Mouse (Mus musculus): ENCODE results near the gene Ttn.
"Not testable (repeated sequence)": the region's sequence is repeated elsewhere in the genome, so short reads cannot be mapped to it uniquely, and the experiment has no call there.

The Ttn gene

GRCm38 (mm10) chr2:76982391-76983145, at the start of gene Ttn:
TSS of gene Ttn (minus strand) at chr2:76982547.
- DNase-seq (ENCODE audit: low spot score in 2 of 2) = no peak

- DNase-seq (ENCODE audit: low spot score in 2 of 2) = no peak
Measured at GRCm38 (mm10) chr2:77020649-77021048, 38.3 kb upstream of the Ttn start.

DNA sequence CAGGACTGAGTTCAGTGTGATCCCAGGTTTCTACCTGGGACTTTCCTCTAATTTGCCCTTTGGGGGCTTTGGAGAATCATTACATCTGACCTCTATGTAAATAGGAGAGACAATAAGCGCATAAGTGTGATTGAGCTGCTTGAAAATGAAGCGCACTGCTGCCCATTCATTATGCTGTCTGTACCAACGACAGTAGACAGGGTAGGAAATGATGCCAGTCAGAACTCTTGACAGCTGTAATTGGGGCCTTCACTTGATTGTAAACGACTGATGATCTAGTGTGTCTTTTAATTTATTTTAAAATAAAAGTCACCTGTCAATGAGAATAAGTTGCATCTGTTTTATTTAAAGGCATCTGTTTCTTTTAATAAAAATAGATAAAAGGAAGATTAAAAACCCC, 35.4 kb upstream of the Ttn start:
- no peak for DNase-seq (ENCODE audit: low spot score in 2 of 2)

DNA sequence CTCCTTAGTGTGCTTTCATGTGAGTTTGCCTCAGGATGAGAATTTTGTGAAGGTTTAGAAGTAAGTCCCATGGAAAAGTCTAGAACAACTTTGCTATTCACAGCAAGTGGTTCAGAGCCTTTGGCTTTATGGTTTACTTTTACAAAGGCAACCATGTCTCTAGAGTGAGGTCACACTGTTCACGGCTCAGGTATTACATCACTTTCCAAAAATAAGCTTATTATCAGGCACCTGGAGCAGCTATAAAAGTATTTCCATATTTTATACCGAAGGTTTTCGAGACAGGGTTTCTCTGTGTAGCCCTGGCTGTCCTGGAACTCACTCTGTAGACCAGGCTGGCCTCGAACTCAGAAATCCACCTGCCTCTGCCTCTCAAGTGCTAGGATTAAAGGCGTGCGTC, 31.1 kb upstream of the Ttn start:
- not testable (repeated sequence) for DNase-seq (ENCODE audit: low spot score in 2 of 2)

GRCm38 (mm10) chr2:77011981-77012380, 29.6 kb upstream of the Ttn start:
- no peak for DNase-seq (ENCODE audit: low spot score in 2 of 2)

GRCm38 (mm10) chr2:77007015-77007414, 24.7 kb upstream of the Ttn start:
- no peak for DNase-seq (ENCODE audit: low spot score in 2 of 2)

DNA sequence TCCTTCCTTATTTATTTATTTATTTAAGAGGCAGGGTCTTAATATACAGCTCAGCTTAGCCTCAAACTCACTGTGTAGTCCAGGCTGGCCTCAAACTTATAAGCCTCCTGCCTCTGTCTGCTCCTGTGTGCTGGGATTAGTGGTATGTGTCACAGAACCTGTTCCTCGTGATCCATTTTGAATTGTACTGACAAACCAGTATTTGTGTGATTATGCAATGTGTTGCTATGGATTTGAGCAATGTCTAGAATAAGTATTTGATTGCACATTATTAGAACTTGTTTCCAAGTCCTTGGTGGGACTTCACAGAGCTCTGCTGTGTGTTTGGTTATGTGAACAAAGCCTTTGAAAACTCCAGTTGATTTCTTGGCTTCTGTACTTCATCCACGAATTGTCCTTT, 20.8 kb upstream of the Ttn start:
- no peak for DNase-seq (ENCODE audit: low spot score in 2 of 2)

DNA sequence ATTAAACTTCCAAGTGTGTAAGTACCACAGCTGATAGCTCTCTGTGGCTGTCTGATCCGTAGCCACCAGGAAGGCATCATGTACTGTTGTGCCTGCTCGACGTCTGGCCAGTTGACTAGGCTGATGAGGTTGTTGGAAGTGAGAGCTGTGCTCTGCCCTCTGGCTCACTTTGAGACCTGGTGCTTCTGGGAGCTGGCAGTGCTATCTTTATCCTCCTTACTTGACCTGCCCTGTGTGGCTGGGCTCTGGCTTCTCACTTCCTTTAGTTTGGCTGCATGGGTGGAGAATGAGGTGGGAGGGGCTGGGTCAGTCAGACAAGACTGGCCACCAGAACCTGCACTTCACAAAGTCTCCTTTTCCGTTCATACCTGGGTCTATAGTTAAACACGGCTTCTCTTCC, 16.0 kb upstream of the Ttn start:
- no peak for DNase-seq (ENCODE audit: low spot score in 2 of 2)

DNA sequence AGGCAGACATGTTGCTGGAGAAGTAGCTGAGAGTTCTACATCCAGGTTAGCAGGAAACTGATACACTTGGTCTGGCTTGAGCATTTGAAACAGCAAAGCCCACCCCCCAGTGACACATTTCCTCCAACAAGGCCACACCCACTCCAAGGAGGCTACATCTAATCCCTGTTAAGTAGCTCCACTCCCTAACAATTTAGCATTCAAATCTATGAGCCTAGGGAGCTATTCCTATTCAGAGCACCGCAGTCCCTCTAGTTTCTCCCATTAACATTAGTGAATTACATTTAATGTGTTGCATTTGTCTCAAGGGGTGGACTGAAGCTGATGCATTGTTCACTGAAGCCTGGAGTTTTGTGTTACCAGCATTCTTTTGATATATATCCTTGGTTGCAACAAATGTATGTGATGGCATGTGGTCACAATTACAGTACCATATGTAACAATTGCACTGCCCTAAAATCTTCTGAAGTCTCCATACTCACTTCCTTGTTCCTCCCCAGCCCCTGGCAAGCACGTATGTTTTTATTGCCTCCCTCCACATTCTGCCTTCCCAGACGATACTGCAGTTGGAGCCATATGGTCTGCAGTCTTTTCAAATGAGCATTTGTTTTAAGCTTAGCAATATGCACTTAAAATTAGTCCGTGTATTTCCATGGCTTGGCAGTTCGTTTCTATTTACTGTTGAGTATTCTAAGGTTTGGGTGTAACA, 10.3 kb upstream of the Ttn start:
- no peak for DNase-seq (ENCODE audit: low spot score in 2 of 2)

DNA sequence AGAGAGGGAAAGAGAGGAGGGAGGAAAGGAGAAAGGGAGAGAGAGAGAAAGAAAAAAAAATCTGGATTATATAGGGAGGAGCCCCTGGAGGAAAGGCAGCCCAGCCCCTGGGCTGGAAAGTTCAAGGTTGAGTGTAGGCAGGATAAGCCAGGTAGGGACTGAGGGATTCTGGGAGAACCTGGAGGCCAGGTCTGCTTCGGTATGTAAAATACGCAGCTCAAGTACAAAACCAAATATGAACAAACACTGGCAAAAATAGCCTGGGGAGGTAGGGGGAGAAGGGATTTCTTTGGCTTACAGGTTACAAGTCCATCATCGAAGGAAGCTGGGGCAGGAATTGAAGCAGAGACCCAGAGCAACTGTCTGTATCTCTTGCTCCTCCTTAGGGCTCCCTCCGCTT, 5.0 kb upstream of the Ttn start:
- no peak for DNase-seq (ENCODE audit: low spot score in 2 of 2)

GRCm38 (mm10) chr2:76984384-76984783, 2.0 kb upstream of the Ttn start:
- DNase-seq (ENCODE audit: low spot score in 2 of 2) = no peak

- no peak for DNase-seq (ENCODE audit: low spot score in 2 of 2)
Measured at GRCm38 (mm10) chr2:76983601-76984000, 1.3 kb upstream of the Ttn start.

DNA sequence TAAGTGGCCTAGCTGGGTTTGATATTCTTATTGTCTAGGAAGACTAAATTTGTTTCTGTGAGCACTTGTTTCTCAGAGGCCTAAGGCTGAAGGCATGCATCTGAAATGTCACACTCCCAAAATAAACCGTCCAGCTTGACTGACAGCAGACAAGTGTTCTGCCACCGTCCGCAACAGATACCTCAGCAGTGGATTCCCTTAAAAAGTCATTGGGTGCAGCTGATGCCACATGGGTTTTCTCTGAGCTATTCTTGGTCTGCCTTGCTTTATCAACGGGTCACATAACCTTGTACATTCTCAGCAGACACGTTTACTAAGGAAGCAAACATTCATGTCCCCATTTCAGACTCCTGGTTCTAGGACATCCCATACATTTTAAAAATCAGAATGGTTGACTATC, 630 bp downstream of the Ttn start:
- DNase-seq (ENCODE audit: low spot score in 2 of 2) = no peak

- no peak for DNase-seq (ENCODE audit: low spot score in 2 of 2)
Measured at GRCm38 (mm10) chr2:76980146-76980545, 2.2 kb downstream of the Ttn start.

DNA sequence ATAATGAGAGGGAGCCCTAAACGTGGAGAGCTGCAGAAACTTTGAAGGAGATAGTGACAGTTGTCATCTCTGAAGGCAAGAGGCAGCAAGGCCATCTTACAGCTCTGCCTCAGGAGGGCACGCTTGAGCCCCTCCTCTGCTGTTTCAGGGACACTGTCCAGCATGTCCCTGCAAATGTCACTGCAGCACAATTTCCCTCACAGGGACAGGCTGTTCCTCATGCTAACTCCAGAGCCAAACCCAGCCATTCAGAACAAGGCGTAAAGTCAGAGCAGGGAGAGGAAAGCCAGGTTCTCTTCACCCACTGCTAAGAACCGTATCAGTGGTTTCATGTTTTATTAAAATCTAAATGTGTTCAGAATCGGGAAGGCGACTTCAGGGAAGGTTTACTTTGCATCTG, 4.7 kb downstream of the Ttn start:
- no peak for DNase-seq (ENCODE audit: low spot score in 2 of 2)

GRCm38 (mm10) chr2:76972051-76972450, 10.3 kb downstream of the Ttn start:
- no peak for DNase-seq (ENCODE audit: low spot score in 2 of 2)

DNA sequence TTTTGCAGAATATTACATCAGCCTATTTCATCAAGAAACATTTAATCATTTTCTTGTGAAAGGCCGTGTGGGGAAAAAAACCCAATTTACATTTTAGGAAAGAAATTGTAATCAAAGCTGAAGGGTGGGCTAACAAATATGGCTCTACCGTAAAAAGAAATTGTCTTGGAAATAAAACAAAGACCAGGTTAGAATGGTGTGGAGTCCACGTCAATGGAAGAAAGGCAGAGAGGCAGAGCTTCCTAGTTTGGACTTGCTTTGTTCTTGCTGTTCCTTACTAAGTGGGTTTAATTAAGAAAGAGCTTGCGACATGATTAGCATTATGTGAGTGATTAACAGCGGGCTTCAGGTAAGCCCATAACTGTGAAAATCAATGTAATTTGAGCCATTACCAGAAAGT, 11.3 kb downstream of the Ttn start:
- no peak for DNase-seq (ENCODE audit: low spot score in 2 of 2)

DNA sequence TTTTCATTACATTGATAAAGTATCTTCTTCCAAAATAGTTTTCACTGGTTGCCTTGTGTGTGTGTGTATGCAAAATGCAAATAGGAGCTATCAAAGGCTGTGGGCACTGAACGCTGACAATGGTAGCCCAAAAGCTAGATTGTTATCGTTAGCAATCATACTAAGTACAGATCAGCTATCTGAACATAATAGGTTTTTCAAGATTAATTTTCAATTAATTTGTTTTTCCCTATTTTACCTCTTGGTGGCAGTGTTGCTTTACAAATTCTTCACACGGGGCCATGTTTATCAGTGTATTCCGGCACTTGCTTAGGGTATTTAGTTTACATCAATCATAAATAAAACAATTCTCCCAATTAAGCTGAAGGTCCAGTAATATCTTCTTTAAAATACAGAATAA, 11.7 kb downstream of the Ttn start:
- DNase-seq (ENCODE audit: low spot score in 2 of 2) = no peak

- no peak for DNase-seq (ENCODE audit: low spot score in 2 of 2)
Measured at GRCm38 (mm10) chr2:76970204-76970603, 12.1 kb downstream of the Ttn start.

DNA sequence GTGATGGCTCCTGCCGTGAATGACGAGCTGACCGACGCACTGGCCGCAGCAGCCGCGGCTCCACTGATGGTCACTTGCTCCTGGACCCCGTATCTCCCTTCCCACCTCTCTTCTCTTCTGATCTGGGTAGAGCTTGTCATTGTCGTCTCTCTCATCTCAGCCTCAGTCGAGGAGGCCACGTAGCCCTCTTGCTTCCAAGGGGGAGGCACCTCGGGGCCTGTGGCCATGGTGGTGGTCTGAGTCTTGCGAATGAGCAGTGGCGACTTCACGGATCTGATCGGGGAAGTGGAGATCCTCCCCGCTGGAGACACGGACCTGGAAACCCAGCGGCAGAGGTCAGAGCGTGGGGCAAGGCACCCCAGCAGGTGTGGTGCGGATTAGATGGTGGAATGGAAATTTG, 12.7 kb downstream of the Ttn start:
- DNase-seq (ENCODE audit: low spot score in 2 of 2) = no peak

GRCm38 (mm10) chr2:76968919-76969318, 13.4 kb downstream of the Ttn start:
- DNase-seq (ENCODE audit: low spot score in 2 of 2) = peak in 1 of 2 experiments; percentile 14

DNA sequence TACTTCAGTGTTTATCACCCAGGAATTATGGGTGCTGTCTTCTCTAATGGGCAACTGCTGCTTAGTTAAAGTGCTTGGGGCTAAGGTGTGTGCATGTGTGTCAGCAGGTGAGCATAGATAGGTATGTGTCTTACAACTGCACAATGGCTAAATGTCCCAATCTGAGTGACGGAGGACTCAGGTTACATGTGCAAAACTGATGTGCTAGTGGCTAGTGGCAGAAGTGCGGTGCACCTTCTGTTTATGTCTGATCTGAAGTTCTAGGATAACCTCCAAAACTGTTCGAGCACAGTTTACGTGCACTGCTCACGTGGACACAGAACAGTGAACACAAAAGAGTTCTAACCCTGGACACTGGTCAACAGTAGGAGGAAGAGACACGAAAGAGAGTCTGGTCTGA, 15.8 kb downstream of the Ttn start:
- DNase-seq (ENCODE audit: low spot score in 2 of 2) = no peak

GRCm38 (mm10) chr2:76966013-76966412, 16.3 kb downstream of the Ttn start:
- no peak for DNase-seq (ENCODE audit: low spot score in 2 of 2)

DNA sequence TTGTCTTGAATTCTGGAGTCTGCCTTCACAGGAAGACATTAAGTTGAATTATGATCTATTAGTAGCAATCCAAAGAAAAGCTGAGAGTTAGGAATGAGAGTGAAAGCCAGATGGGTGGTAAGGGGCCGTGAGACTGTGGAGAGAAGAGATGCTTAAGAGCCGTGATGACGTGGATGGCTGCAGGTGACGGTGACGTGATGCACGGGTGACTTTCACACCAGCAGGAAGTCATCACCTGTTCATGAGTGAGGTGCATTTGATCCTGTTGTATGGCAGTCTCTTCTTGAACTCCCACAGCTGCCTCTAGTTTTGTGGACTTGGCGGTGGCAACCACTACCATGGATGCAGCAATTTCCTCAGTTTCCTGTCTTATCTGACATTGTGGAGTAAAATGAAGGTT, 16.8 kb downstream of the Ttn start:
- DNase-seq (ENCODE audit: low spot score in 2 of 2) = no peak
